Mouse (Mus musculus) thymus, postnatal 4 days (tissue): ENCODE measurements around the gene Gse1.

ENCODE experiments used
- DNase-seq: peaks from one replicate; pipeline ENCODE4 v3.0.0; 2021

Gene Gse1

DNA sequence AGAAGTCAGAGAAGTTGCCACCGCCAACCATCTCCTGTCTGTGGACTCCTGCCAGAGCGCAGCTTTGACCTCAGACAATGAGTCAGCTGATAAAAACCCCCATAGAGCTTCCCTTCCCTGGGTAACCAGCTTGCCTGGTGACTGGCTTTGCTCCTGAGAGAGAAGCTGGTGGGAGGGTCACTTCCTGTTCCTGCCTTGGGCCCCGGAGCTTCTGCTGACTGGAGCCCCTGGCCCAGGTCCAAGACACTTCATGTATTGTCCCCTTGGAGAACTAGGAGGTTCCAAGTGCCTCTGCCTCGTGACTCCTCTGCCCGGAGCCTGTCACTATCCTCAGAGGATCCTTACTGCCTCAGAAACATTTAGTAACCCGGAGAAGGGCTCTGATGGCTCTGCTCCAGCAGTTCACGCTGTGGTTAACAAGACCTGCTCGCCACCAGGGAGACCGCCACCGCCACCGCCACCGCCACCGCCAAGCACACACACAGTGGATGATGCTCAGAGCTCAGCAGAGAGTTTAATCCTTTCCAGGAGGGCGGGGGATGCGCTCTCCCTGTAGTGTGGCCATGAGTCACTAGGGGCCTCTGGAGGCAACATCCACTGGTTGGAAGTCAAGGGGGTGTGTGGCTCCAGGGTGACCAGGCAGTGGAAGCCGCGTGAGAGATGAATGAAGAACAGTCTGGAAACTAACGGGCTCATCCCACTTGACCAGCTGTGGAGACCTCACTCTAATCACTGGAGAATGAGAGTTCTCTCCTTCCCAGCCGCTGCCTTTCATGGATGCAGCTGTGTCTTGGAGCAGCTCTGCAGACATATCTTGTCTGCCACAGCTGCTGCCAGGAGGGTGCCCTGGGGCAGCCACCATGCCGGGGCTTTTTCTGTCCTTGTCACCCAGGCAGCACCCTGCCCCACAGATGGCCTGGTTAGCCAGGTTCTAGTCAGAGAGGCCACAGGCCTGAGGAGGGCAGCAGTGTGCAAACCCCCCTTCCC, 335.9 kb downstream of the Gse1 start:
- DNase-seq, result peak; percentile 49

GRCm38 (mm10) chr8:120565151-120565711, 337.0 kb downstream of the Gse1 start:
- DNase-seq, result no peak

GRCm38 (mm10) chr8:120566681-120567080, 338.4 kb downstream of the Gse1 start:
- DNase-seq, result no peak

DNA sequence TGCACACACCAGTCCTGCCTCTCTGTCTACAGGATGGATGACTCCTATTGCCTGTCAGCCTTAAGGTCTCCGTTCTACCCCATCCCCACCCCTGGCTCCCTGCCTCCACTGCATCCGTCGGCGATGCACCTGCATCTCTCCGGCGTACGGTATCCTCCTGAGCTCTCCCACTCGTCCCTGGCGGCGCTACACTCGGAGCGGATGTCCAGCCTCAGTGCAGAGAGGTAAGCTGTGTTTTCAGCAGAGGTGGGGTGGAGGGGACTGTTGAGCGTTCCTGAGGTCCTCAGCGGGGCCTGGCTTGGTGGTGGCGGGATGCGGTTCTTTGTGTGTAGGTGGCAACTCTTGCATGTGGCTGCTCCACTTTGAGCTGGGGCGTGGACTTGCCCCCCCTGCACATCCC, 339.5 kb downstream of the Gse1 start:
- peak; percentile 31 for DNase-seq

GRCm38 (mm10) chr8:120568164-120568798, 340.0 kb downstream of the Gse1 start:
- no peak for DNase-seq

DNA sequence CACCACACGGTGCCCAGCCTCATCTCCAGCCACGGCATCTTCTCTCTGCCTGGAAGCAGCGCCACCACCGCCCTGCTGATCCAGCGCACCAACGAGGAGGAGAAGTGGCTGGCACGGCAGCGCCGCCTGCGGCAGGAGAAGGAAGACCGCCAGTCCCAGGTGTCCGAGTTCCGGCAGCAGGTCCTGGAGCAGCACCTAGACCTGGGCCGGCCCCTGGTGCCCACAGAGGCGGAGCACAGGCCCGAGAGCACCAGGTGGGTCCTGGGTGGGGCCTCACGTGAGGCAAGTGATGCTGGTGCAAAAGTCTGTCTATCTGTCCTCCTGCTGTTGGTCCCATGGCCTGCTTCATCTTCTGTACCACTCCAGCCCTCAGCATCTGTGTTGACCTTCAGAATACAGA, 340.9 kb downstream of the Gse1 start:
- no peak for DNase-seq

DNA sequence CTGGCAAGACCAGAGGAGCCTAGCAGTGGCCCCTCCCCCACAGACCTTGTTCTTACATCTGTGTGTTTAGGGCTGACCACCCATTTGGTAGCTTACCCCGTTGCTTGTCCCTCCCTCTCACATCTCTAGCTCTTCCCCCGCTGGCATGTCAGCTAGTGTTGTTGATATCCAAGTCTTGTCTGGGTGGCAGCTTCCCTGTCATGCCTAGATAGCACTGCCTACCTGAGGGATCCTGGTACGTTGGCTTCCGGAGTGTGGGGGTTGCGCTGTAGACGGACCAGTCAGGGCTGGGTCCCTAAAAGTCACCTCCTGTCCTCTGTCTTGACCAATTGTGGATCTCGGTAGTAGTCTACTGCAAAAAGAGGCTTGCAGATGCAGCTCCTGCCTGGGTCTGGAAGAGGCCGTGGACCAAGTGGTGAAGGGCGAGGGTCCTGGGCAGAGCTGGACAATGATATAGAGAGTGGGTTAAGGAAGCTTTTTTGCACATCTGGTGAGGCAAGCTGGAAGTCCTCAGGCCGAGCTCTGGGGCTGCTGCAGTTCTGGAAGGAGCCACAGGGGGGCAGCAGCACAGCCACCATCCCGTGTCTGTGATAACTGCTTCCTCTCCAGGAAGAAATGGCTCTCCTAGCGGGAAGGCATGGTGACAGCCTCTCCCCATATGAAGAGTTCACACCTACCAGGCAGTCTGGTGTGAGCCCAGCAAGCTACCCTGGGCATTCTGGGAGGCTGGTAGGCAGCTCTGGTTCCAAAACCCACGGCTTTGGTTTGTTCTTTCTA, 341.9 kb downstream of the Gse1 start:
- peak; percentile 87 for DNase-seq

- no peak for DNase-seq
Measured at GRCm38 (mm10) chr8:120571561-120571960, 343.3 kb downstream of the Gse1 start.

- peak; percentile 39 for DNase-seq
Measured at GRCm38 (mm10) chr8:120572534-120572933, 344.3 kb downstream of the Gse1 start.

- no peak for DNase-seq
Measured at GRCm38 (mm10) chr8:120573866-120574265, 345.6 kb downstream of the Gse1 start.

DNA sequence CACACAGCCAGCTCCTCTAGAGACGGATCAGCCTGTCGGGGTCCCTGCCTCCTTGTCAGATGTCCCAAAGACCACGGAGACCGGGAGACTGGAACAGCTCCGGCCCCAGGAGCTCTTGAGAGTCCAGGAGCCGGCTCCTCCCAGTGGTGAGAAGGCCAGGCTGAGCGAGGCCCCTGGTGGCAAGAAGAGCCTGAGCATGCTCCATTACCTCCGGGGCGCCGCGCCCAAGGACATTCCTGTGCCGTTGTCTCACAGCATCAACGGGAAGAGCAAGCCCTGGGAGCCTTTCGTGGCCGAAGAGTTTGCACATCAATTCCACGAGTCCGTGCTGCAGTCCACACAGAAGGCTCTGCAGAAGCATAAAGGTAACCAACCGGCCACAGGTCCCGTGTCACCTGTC, 346.7 kb downstream of the Gse1 start:
- DNase-seq, result no peak

DNA sequence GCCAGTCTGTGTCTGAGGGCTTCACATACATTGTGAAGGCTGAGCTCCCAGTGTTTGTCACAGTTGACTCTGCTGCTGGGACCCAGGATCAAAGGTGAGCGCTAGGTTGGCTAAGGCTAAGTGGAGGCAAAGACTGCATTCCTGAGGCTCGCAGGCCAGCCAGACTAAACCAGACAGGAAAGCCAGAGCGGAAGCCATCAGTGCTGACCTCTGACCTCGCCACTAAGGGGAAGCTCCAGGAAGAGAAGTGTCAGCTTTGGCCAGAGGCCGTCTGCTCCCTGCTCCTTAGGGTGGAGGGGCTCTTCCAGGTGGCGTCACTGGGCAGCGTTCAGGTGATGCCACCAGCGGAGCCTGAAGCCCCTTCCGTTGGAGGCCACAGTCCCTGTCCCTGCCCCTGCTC, 347.5 kb downstream of the Gse1 start:
- DNase-seq, result no peak

DNA sequence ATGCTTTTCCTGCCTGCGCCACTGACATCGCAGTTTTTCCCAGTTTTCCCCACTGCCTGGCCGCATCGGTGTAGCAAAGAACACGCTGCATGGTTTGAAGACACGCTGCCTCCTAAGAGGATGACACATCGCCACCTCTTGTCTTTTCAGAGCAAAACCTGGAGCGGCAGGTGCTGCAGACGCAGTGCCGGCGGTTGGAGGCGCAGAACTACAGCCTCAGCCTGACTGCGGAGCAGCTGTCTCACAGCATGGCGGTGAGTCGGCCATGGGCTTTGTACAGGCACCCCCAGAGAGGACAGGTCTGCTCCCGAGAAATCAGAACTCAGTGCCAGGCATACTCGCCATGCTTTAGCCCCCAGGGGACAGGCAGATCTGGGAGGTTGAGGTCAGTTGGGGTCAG, 349.6 kb downstream of the Gse1 start:
- DNase-seq, result no peak

DNA sequence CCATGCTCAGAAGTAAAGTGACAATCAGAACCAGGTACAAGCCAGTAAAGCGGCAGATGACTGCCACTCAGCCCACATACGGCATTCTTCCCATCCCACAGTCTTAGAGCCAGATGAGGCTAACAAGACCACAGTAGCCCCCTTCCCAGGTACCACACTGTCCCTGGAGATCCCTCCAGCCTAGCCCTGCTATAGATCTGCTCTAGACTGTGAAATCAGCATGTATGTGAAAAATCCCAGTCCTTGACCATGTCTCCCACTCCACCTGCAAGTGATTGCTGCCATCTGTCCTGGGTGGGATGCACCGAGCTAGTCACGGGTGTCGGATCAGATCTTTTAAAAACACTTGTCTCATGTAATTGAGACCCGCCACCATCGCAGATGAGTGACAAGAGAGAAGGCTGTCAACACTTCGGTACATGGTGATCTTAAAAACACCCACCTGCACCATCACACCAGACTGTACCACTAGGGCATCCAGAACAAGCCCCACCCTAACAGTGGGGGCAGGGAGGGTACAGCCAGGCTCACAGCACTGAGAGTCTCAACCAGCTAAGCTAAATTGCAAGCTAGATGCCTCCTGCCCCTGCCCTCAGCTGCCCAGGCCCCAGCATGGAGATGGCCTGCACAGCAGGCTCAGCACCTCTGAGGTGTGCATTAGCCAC, 352.2 kb downstream of the Gse1 start:
- peak; percentile 52 for DNase-seq

GRCm38 (mm10) chr8:120581329-120581728, 353.1 kb downstream of the Gse1 start:
- no peak for DNase-seq

GRCm38 (mm10) chr8:120581811-120582210, 353.6 kb downstream of the Gse1 start:
- no peak for DNase-seq

- DNase-seq, result no peak
Measured at GRCm38 (mm10) chr8:120585521-120585920, 357.3 kb downstream of the Gse1 start.

GRCm38 (mm10) chr8:120588908-120589771, 360.9 kb downstream of the Gse1 start, which contains the start of gene Gins2:
Gene Gins2, minus strand, starts transcription at chr8:120589304.
- DNase-seq, result peak; percentile 98

- DNase-seq, result no peak
Measured at GRCm38 (mm10) chr8:120589921-120590320, 361.7 kb downstream of the Gse1 start.

DNA sequence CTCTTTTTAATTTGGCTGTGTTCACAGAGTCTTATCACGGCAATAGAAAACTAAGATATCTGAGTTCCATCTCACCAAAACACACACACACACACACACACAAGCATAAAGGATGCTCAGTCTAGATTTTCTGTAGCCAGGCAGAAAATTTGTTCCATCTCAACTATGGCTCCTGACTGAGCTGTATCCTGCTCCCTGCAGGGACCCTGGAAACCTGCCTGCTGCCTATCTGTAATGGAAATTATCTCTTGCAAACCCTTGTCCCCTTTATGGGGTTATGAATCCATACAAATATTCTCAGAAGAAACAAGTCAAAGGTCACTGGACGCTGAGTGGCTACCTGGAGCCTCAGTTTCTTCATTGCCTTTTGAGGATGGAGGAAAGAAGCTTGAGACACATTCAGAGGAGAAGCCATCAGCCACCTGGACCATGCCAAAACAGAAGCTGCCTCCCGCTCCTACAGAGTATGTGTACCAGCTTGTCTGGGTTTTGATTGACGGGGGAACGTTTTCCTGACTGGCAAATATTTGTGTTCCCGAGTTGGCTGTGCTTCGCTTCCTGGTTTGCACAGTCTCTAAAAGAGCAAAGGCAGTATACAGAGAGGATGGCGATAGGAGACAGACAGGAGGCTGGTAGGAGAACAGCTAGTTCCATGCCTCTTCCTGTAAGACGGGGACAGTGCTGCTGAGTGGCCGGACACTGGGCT, 363.5 kb downstream of the Gse1 start:
- no peak for DNase-seq

DNA sequence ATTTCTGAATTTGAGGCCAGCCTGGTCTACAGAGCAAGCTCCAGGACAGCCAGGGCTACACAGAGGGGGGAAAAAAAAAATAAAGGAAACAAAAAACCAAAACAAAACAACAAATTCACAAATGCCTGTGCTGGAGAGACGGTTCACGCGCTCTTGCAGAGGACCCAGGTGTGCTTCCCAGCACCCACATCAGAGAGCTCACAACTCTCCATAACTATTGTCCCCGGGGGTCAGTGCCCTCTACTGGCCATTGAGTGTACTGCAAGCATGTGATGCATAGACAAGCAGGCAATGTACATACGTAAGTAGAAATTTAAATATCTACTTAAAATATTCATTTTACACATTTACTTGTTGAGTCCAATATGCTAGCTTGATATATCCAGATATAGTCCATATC, 366.3 kb downstream of the Gse1 start:
- peak; percentile 54 for DNase-seq
